Mouse (Mus musculus): Measurements from ENCODE around the gene Degs2. TPM values are rescaled to one million over a fixed set of nuclear protein-coding genes. Genes with fewer than 3 reads are reported as not detected.
A peak's percentile ranks its signal among the peaks of the same experiment; 100 is the strongest.

The Degs2 gene
- polyA plus RNA-seq, 1 experiment from 2014 or later, result 1.1 TPM

GRCm38 (mm10) chr12:108709964-108710765 is 8.1 kb upstream of the Degs2 start:
- ATAC-seq (ENCODE audit: low read depth), result no peak

DNA sequence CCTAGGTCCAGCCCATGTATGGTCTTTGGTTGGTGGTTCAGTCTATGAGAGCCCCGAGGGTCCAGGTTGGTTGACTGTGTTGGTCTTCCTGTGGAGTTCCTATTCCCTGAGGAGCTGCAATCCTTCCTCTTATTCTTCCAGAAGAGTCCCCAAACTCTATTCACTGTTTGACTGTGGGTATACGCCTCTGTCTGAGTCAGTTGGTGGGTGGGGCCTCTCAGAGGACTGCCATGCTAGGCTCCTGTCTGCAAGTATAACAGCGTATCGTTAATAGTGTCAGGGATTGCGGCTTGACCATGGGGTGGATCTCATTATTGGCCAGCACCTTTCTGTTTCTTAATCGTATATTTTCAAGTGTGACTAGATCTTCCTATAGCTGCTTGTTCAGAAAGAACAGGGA is 7.3 kb upstream of the Degs2 start:
- Histone ChIP-seq H3K36me3 (ENCODE audit: control insufficient read depth, insufficient read depth, low read length) (no peaks in the 10 kb centered on the region), H3K4me3 (ENCODE audit: low read depth, low read length) (no peak overlapping the region), H3K4me2 (ENCODE audit: low read depth, low read length) (no peak overlapping the region), H3K9ac (ENCODE audit: low read depth, low read length) (no peak overlapping the region), H3K9me3 (ENCODE audit: control insufficient read depth, low read length) (no peaks in the 10 kb centered on the region), H3K27me3 (replicated peaks; ENCODE audit: control insufficient read depth, insufficient read depth, low read length) (0 out of 2 replicates have a peak, but pooled peaks cover 5% of the 10 kb centered on the region), H3K4me1 (ENCODE audit: control insufficient read depth, insufficient read depth, low read length) (no peaks in the 10 kb centered on the region), H3K27ac (replicated peaks; ENCODE audit: low read depth, low read length) (no peak overlapping the region)
- WGBS, result 81% methylated on average over 6 of the region's 6 CpGs
- DNase-seq (ENCODE audit: low spot score), result no peak
- ATAC-seq (ENCODE audit: low read depth), result no peak

More at GRCm38 (mm10) chr12:108709964-108710765, 8.1 kb upstream of the Degs2 start:
- no peak for DNase-seq (ENCODE audit: low spot score)
- no peaks in the 10 kb centered on the region for H3K4me1 ChIP-seq (ENCODE audit: control insufficient read depth, insufficient read depth, low read length)
- no peaks in the 10 kb centered on the region for H3K27me3 ChIP-seq (replicated peaks; ENCODE audit: control insufficient read depth, insufficient read depth, low read length)
- no peaks in the 10 kb centered on the region for H3K9me3 ChIP-seq (ENCODE audit: control insufficient read depth, low read length)
- 85% methylated on average over 6 of the region's 6 CpGs for WGBS
- H3K27ac ChIP-seq (replicated peaks; ENCODE audit: low read depth, low read length), result no peak overlapping the region
- no peak overlapping the region for H3K4me2 ChIP-seq (ENCODE audit: low read depth, low read length)
- no peak overlapping the region for H3K4me3 ChIP-seq (ENCODE audit: low read depth, low read length)
- H3K9ac ChIP-seq (ENCODE audit: low read depth, low read length), result no peak overlapping the region
- H3K36me3 ChIP-seq (ENCODE audit: control insufficient read depth, insufficient read depth, low read length), result no peaks in the 10 kb centered on the region

GRCm38 (mm10) chr12:108706129-108706528 is 4.0 kb upstream of the Degs2 start:
- 53% methylated on average over 7 of the region's 7 CpGs for WGBS
- no peaks in the 10 kb centered on the region for H3K9me3 ChIP-seq (ENCODE audit: control insufficient read depth, low read length)
- no peak for ATAC-seq (ENCODE audit: low read depth)
- no peak overlapping the region for H3K27ac ChIP-seq (replicated peaks; ENCODE audit: low read depth, low read length)
- peak; percentile 16 for DNase-seq (ENCODE audit: low spot score)
- H3K9ac ChIP-seq (ENCODE audit: low read depth, low read length), result no peak overlapping the region
- no peaks in the 10 kb centered on the region for H3K36me3 ChIP-seq (ENCODE audit: control insufficient read depth, insufficient read depth, low read length)
- H3K4me3 ChIP-seq (ENCODE audit: low read depth, low read length), result no peak overlapping the region
- no peak overlapping the region for H3K4me2 ChIP-seq (ENCODE audit: low read depth, low read length)
- peaks cover 30% of the 10 kb centered on the region for H3K27me3 ChIP-seq (replicated peaks; ENCODE audit: control insufficient read depth, insufficient read depth, low read length)
- H3K4me1 ChIP-seq (ENCODE audit: control insufficient read depth, insufficient read depth, low read length), result 0 out of 2 replicates have a peak, but pooled peaks cover 3% of the 10 kb centered on the region

DNA sequence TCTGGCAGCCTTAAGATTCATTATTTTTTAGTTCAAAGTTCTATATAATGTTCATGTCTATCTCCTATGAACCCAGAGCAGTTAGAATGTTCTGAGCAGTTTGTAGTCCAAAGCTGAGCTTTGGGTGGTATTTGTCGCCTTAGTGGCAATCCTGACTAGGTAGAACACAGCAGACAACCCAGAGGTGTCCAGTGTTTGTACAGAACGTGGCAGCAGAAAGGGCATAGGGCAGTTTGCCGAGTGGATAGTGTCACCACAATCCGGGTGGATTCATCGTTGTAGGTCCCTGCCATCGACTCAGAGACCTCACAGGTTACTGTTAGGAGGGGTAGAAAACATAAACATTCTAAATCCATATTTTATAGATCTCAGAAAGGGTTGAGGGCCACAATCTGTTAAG is 3.4 kb upstream of the Degs2 start:
- peaks cover 37% of the 10 kb centered on the region for H3K27me3 ChIP-seq (replicated peaks; ENCODE audit: control insufficient read depth, insufficient read depth, low read length)
- no peak overlapping the region for H3K27ac ChIP-seq (replicated peaks; ENCODE audit: low read depth, low read length)
- no peak overlapping the region for H3K4me2 ChIP-seq (ENCODE audit: low read depth, low read length)
- H3K36me3 ChIP-seq (ENCODE audit: control insufficient read depth, insufficient read depth, low read length), result no peaks in the 10 kb centered on the region
- no peaks in the 10 kb centered on the region for H3K9me3 ChIP-seq (ENCODE audit: control insufficient read depth, low read length)
- DNase-seq (ENCODE audit: low spot score) (no peak), ATAC-seq (ENCODE audit: low read depth) (no peak)
- 88% methylated on average over 6 of the region's 6 CpGs for WGBS
- no peak overlapping the region for H3K4me3 ChIP-seq (ENCODE audit: low read depth, low read length)
- 0 out of 2 replicates have a peak, but pooled peaks cover 3% of the 10 kb centered on the region for H3K4me1 ChIP-seq (ENCODE audit: control insufficient read depth, insufficient read depth, low read length)
- H3K9ac ChIP-seq (ENCODE audit: low read depth, low read length), result no peak overlapping the region

GRCm38 (mm10) chr12:108701221-108701620 is 894 bp downstream of the Degs2 start:
- H3K4me1 ChIP-seq (ENCODE audit: control insufficient read depth, insufficient read depth, low read length), result 0 out of 2 replicates have a peak, but pooled peaks cover 3% of the 10 kb centered on the region
- ATAC-seq (ENCODE audit: low read depth), result no peak
- H3K9ac ChIP-seq (ENCODE audit: low read depth, low read length), result no peak overlapping the region
- H3K4me3 ChIP-seq (ENCODE audit: low read depth, low read length), result 0 out of 2 replicates have a peak overlapping the region, but pooled peaks have one; percentile 25
- H3K36me3 ChIP-seq (ENCODE audit: control insufficient read depth, insufficient read depth, low read length), result no peaks in the 10 kb centered on the region
- no peak for DNase-seq (ENCODE audit: low spot score)
- peaks cover 41% of the 10 kb centered on the region for H3K27me3 ChIP-seq (replicated peaks; ENCODE audit: control insufficient read depth, insufficient read depth, low read length)
- H3K9me3 ChIP-seq (ENCODE audit: control insufficient read depth, low read length), result no peaks in the 10 kb centered on the region
- 56% methylated on average over 2 of the region's 2 CpGs for WGBS
- no peak overlapping the region for H3K4me2 ChIP-seq (ENCODE audit: low read depth, low read length)
- H3K27ac ChIP-seq (replicated peaks; ENCODE audit: low read depth, low read length), result no peak overlapping the region

GRCm38 (mm10) chr12:108700037-108700436 is 2.1 kb downstream of the Degs2 start:
- 64% methylated on average over 5 of the region's 5 CpGs for WGBS
- H3K27ac ChIP-seq (replicated peaks; ENCODE audit: low read depth, low read length), result no peak overlapping the region
- no peak overlapping the region for H3K4me2 ChIP-seq (ENCODE audit: low read depth, low read length)
- no peaks in the 10 kb centered on the region for H3K36me3 ChIP-seq (ENCODE audit: control insufficient read depth, insufficient read depth, low read length)
- DNase-seq (ENCODE audit: low spot score), result no peak
- no peak overlapping the region for H3K4me3 ChIP-seq (ENCODE audit: low read depth, low read length)
- no peak for ATAC-seq (ENCODE audit: low read depth)
- H3K27me3 ChIP-seq (replicated peaks; ENCODE audit: control insufficient read depth, insufficient read depth, low read length), result peaks cover 41% of the 10 kb centered on the region
- H3K9ac ChIP-seq (ENCODE audit: low read depth, low read length), result no peak overlapping the region
- no peaks in the 10 kb centered on the region for H3K9me3 ChIP-seq (ENCODE audit: control insufficient read depth, low read length)
- H3K4me1 ChIP-seq (ENCODE audit: control insufficient read depth, insufficient read depth, low read length), result 0 out of 2 replicates have a peak, but pooled peaks cover 3% of the 10 kb centered on the region

GRCm38 (mm10) chr12:108699576-108699975 is 2.5 kb downstream of the Degs2 start:
- Histone ChIP-seq H3K4me3 (ENCODE audit: low read depth, low read length) (no peak overlapping the region), H3K27ac (replicated peaks; ENCODE audit: low read depth, low read length) (no peak overlapping the region), H3K27me3 (replicated peaks; ENCODE audit: control insufficient read depth, insufficient read depth, low read length) (peaks cover 38% of the 10 kb centered on the region), H3K4me1 (ENCODE audit: control insufficient read depth, insufficient read depth, low read length) (0 out of 2 replicates have a peak, but pooled peaks cover 3% of the 10 kb centered on the region), H3K36me3 (ENCODE audit: control insufficient read depth, insufficient read depth, low read length) (no peaks in the 10 kb centered on the region), H3K9ac (ENCODE audit: low read depth, low read length) (no peak overlapping the region), H3K4me2 (ENCODE audit: low read depth, low read length) (no peak overlapping the region), H3K9me3 (ENCODE audit: control insufficient read depth, low read length) (no peaks in the 10 kb centered on the region)
- no peak for ATAC-seq (ENCODE audit: low read depth)
- DNase-seq (ENCODE audit: low spot score), result no peak
- WGBS, result 70% methylated on average over 10 of the region's 10 CpGs

GRCm38 (mm10) chr12:108698697-108699471 is 3.2 kb downstream of the Degs2 start:
- Histone ChIP-seq H3K9ac (ENCODE audit: low read depth, low read length) (no peak overlapping the region), H3K4me1 (ENCODE audit: control insufficient read depth, insufficient read depth, low read length) (0 out of 2 replicates have a peak, but pooled peaks cover 3% of the 10 kb centered on the region), H3K36me3 (ENCODE audit: control insufficient read depth, insufficient read depth, low read length) (no peaks in the 10 kb centered on the region), H3K27me3 (replicated peaks; ENCODE audit: control insufficient read depth, insufficient read depth, low read length) (peaks cover 36% of the 10 kb centered on the region), H3K9me3 (ENCODE audit: control insufficient read depth, low read length) (no peaks in the 10 kb centered on the region), H3K4me2 (ENCODE audit: low read depth, low read length) (no peak overlapping the region), H3K4me3 (ENCODE audit: low read depth, low read length) (no peak overlapping the region), H3K27ac (replicated peaks; ENCODE audit: low read depth, low read length) (no peak overlapping the region)
- 76% methylated on average over 11 of the region's 11 CpGs for WGBS
- no peak for DNase-seq (ENCODE audit: low spot score)
- ATAC-seq (ENCODE audit: low read depth), result no peak

Data from embryonic facial prominence, embryonic 14.5 days (tissue).